Mouse (Mus musculus): ENCODE data around the gene Adamts18.
"Not testable (repeated sequence)": the region's sequence is repeated elsewhere in the genome, so short reads cannot be mapped to it uniquely, and the experiment has no call there.

Adamts18 gene

DNA sequence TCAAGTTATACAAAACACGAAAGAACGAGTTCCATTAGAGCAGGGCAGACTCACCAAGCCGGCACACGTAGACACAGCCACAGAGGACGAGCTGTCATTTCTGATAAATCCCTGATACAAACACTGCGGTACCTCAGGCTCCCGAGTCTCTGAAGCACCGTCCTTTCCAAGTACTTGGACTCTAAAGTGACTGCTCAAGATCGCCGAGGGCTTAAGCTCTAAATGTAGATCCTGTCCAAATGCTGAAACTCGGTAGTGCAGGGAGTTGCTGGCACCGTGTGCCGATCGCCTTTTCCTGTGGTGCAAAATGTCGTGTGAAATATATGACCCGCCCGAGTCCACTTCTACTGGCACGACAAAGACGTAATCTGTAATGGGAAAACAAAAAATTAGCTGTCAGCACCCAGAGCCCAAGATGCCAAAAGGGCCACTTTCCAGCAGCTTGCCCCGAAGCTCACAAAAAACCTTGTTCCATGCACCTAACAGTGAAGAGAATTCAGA, 3.7 kb downstream of the Adamts18 start:
- in situ Hi-C loops (cut with MboI, MseI), result no loop called here

DNA sequence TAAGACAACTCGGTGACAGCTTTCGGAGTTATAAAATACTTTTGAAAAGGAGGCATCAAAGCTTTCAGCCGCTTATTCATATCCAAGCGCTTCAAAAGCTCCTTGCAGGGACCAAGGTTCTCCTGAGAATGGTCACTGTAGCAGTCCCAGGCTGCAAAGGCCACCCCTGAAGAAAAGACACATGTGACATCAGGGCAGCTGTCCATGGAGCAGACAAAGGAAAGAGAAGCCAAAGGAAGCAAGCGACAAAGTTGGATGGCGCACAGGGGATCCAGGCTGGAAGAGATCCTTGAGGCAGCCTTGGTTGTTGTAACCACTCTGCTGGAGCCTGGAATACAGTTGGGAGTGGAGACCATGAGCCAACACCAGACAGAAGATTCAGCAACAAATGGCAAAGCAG, 10.3 kb downstream of the Adamts18 start:
- in situ Hi-C loops (cut with MboI, MseI), result no loop called here

DNA sequence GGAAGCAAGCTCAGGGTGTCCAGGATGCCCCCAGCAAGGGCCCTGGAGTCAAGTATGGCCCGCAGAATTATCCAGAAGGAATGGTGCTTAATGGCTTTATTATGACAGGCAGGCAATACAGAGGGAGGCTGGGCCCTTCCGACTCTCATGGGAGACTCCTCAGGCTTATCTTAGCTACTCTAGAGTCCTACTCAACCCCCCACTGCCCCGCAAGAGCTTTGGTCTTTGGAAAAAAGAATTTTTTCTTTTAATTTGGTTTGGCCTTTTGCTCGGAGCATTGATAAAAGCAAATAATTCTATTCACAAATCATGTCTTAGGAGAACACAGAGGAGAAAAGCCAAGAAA, 11.0 kb downstream of the Adamts18 start:
- in situ Hi-C loops (cut with MboI, MseI), result no loop called here

DNA sequence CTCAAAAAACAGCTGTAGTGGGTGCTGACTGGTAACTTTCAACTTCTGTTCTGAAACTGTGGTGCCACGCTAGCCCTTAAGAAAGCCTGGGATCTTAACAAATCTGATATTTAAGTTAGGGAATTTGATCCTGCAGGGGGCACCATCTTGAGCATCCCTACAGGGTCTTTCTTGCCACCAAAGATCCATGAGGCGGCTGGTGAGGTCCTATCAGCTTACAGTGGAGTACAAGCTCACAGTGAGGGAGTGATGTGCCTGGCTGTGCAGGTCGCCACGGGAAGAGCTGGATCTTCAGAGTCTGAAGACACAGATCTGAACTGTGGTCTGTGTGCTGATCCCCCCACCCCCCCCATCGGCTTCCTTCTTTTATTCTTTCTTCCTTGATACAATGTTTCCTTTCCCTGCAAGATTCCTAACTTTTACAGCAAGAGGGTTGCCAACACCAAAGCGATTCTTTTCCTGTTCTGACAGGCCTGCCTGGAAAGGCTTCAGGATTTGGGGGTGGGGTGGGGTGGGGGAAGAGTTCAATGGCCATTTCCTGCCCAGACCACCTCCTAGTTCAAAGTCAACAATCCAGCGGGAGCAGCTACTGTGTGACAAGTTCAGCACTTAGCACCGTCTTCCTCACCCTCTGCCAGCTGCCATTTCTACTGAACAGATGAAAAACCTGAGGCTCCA, 11.5 kb downstream of the Adamts18 start:
- in situ Hi-C loops (cut with MboI, MseI), result no loop called here

DNA sequence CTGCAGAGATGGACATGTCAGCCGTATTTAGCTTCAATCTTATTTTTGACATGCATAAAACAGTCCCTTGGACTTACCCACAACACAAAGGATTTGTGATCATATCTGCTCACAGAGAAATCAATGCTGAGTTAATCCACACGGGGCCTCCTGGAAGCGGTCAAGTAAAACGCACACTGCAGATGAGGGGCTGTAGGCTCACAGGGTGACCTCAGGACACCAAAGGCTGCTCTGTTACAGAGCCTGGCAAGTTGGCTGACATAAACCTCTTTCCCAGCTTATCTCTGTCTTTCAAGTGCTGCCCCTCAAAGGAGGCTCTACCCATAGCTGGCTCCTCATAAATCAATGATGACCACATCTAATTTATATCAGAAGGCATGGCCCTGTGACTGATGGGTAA, 14.9 kb downstream of the Adamts18 start:
- in situ Hi-C loops (cut with MboI, MseI), result no loop called here

DNA sequence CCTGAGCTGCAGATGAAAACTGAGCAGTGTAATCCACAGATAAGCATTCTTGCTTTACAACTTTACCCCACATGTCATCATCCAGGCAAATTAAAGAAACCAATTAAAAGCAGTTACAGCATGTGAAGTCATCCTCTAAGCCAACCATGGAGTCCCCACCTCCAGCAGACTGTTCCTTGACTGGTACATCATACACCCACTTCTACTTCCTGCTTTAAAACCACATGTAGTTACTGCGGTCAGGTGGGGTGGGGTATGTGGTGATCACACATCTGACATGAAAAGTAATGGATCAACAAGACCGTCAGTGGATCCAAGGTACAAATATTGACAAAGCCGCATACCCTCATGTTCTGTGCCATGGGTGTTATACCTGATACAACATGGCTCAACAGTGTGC, 21.3 kb downstream of the Adamts18 start:
- in situ Hi-C loops (cut with MboI, MseI), result no loop called here

DNA sequence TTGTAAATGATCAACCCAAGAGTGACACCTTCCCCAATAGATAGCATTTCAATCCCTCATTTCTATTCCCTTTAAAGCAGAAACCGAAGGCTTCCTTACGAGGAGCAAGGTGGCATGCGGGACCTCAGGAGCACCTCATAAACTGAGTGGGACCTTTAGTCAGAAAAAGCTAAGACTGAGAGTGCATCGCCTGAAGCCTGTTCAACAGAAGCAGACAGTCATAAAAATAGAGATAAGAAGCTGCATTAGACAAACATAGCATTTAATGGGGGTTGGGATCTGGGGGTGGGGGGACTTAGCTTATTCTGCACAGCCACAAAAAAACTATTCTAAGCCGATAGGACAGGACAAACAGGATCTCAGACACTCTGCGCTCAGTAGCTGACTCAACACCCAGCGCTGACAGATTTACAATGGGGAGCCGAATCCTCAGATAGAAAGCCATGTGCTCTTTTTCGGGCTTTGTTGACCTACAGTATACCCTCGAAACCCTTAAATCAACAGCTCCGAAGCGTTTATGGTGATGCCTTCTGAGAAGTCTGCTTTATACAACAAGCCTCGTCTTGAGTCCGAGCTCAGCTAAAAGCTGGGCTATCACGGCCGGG, 27.5 kb downstream of the Adamts18 start:
- in situ Hi-C loops (cut with MboI, MseI), result no loop called here

DNA sequence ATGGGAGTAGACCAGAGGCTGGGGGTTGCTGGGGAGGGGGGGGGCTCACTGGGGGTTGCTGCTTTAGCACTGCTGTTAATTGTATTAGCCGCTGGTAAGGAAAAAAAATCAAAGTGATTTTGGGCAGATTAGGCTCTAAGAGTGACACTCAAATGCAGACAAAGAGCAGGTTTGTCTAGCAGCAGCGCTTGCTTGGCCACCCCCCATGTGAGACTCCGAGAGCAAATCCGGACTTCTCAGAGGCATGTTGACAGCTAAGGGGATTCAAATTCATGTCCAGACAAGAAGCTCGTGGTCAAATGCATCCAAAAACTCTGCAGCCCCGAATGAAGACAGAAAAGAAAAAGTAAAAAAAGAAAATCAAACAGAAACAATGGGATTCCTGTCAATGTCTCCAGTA, 34.6 kb downstream of the Adamts18 start:
- in situ Hi-C loops (cut with MboI, MseI), result loop anchor here (5.0 kb wide), 1 partner anchor 58 kb away; no protein-coding TSS in a partner anchor

DNA sequence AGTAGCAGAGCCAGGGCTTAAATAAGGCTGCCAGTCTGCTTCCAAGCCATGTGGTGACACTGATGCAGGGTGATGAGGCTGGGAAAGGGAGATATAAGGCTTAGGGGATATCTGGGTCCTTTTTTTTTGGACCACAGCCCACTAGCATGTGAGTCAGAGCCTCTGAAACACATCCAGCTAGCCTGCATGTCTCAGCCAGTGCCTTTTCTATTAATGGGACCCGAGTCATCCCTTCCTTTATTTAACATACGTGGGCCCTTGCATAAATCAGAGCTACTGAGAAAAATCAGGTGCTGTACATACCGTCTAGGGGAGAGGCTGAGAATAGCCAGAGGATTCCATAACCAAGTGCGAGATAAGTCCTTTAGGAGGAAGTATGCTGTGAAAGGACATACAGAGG, 37.0 kb downstream of the Adamts18 start:
- in situ Hi-C loops (cut with MboI, MseI), result loop anchor here (5.0 kb wide), 1 partner anchor 61 kb away; no protein-coding TSS in a partner anchor

DNA sequence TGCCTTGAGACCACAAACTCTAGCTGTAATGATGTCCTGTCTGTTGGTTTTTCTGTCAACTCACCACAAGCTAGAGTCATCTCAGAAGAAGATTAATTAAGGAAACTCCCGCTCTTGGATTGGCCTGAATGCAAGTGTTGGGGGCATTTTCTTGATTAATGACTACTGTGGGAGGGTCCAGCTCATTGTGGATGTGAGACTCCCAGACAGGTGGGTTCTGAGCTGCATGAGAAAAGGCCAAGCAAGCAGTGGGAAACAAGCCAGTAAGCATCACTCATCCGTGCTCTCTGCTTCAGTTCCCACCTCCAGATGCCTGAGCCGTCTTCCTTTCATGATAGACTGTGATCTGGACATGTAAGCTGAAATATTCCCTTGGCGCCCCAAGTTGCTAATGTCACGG, 38.6 kb downstream of the Adamts18 start:
- in situ Hi-C loops (cut with MboI, MseI), result loop anchor here (5.0 kb wide), 1 partner anchor 62 kb away; no protein-coding TSS in a partner anchor

DNA sequence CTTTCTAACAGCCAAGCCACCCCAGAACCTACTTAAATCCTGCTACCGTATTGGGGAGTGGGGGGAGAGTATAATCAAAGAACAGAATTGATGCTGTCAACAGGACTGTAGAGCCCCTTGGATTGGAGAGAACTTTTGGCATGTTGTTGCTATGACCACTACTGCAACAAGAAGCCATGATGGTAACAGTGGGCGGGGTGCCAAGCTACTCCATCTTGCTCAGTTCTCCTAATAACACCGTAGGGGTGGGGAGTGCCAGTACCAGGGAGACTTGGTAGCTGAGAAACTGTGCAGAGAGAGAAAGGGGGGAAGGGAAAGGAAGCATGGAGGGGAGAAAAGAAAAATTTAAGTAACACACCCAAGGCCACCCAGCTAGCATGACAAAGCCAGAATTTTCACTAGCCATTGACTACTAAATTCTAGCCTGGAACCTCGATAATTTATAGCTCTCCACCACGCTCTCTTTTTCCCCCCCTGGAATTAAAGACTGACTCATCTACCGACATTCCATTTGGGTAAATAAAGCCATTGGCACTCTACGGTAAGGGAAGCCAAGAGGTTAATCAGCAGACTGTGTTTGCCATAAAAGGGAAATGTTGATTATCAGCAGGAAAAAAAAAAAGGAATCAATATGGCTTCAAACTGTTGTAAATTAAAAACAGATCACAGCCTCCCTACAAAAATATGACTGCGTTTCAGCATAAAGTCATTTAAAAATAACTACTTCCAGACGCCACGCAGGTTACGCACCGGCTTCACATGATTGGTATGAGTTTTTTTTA, 44.5 kb downstream of the Adamts18 start:
- in situ Hi-C loops (cut with MboI, MseI), result no loop called here

DNA sequence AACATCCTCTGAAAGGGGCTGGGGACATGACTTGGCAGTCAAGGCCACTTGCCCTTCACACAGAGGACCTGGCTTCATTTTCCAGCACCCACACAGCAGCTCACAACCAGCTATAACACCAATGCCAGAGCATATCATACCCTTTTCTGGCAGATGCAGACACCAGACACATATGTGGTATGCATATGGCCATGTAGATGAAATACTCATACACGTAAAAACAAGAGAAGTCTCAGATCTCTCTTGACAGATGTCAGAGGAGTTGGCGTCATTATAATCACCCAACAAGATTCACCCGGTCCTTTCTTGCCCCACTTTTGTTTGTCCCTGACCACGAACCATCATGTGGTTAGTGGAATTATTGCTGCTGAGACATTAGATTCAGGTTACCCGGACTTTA, 47.0 kb downstream of the Adamts18 start:
- in situ Hi-C loops (cut with MboI, MseI), result no loop called here

DNA sequence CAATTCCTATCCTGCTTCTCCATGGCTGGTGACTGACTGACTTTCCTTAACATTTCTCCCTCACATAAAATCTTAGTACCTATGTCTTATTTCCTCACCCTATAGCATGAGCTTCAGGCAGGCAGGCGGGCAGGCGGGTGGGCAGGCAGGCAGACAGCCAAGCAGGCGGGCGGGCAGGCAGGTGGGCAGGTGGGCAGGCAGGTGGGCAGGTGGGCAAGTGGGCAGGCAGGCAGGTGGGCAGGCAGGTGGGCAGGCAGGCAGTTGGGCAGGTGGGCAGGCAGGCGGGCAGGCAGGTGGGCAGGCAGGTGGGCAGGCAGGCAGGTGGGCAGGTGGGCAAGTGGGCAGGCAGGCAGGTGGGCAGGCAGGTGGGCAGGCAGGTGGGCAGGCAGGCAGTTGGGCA, 48.0 kb downstream of the Adamts18 start:
- in situ Hi-C loops (cut with MboI, MseI), result not testable (repeated sequence)

DNA sequence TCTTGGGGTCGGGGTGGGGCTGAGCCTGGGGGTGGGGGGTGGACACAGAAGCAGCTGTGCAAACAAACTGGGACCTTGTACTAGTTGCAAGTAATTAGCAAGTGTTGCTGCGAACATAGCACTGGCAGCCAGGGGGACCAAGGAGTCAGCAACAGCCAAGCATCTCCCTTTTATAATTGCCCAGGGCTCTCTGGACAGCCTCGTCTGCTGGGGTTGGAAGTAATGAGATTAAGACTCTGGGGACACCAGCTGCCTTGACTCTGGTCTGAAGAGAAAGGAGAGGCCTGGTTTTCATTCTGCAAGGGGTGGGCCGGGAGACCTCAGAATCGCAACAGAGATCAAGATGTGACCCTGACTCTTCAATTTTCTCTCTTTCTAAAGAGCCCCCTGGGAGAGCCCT, 49.0 kb downstream of the Adamts18 start:
- in situ Hi-C loops (cut with MboI, MseI), result no loop called here

DNA sequence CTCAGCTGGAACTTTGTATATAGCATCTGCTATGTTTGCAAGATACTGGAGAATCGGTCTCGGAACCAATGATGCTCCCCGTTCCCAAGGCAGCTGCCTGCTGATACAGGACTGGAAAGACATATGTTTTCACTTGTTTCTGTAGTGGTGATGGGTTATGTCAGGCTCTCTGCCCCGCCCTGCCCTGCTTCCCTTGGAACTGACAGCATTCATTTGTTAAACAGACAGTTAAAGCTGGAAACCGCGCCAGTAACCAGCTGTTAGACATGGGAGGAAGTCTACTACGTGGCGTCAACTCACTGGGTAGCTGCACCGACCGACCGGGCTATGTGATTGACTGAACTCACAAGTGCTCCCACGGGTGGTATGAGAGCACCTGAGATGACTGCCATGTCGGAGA, 56.7 kb downstream of the Adamts18 start:
- in situ Hi-C loops (cut with MboI, MseI), result no loop called here

DNA sequence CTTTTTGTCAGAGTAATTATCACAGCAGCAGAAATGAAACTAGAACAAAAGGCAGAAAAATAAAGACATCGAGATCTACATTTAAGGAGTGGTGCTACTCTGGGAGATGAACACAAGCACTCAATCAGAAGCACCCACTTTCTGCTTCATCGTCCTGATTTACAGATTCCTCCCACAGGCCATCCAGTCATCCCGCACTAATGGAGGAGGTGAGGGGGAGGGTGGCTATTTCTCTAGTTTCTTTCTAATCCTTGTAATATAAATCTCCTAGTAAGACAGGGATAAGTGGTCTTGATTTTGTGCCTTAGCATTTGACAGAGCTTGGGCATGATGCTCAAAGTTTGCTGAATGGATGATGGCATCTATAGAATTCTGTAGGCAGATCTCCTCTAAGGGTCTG, 57.5 kb downstream of the Adamts18 start:
- in situ Hi-C loops (cut with MboI, MseI), result no loop called here

DNA sequence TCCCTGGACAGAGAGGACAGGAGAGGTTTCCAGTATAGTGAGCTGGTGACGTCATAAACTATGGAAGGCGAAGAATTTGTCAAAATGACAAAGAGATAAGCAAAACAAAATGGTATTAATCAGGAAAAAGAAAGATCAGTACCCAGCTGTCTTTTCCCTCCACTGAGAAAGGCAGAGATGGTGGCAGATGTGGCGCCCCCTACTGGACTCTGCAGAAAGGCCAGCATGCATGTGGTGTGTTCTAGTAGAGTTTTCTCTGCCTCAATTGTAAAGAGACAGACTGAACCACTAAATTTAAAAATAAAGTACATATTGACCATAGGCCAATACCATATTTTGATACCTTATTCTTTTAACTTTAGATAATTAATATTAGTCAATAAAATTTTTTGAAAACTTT, 64.8 kb downstream of the Adamts18 start:
- in situ Hi-C loops (cut with MboI, MseI), result no loop called here

DNA sequence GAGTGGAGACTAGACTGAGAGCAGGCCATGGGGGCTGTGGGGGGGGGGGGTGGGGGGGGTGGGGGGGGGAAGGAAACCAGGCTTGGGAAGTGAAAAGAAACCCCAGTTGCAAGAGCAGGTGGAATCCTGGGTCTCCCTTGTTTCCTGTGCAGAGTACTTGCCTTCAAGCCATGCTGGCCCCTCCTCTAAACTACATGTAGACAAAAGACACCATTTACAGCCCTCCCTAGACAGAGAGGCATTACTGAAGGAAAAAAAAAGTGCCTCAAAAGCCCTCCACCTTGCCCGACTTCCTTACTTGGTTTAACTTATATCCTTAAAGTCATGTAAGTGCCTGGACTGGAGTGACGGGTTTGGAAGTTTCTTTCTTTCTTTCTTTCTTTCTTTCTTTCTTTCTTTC, 67.0 kb downstream of the Adamts18 start:
- in situ Hi-C loops (cut with MboI, MseI), result no loop called here

DNA sequence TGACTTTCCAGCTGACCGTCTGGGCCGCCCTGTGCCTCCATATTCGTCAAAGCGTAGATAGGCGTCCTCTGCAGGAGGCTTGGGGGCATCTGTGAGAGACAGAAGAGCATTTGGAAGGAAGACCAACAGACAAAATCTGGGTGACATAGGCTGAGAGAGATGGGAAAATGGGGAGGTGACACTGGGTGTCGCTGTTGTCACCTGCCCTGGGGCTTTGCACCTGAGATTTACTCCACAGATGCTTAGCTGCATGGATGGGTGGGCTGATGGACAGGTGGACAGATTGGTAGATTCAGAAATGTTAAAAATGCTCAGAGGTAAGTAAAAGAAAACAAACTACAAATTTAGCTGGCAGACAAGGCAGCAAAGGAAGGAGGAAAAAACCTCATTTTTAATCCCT, 73.2 kb downstream of the Adamts18 start:
- in situ Hi-C loops (cut with MboI, MseI), result no loop called here

DNA sequence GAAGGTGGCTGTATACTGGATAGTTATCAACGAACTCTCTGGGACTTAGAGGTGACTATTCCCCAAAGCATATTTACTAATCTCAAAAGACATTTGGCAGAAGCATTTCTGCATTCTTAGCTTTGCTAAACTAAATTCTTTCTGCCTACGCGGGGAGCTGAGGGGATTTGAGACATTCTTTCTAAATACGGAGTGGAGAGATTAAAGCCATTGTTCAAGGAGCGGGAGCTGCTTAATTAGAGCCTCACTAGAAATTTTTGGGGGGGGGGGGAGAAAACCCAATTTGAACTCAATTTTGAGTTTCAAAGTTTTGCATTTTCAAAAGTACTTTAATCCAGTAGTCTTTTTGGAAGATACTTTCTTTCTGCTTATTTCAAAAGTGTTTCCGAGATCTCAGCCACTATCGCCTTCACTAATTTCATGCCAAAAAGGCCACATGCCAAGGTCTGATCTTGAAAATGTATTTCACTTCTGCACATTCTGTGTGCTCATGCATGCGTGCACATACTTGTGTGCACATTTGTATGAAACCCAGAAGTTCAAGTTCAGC, 79.6 kb downstream of the Adamts18 start:
- in situ Hi-C loops (cut with MboI, MseI), result no loop called here

DNA sequence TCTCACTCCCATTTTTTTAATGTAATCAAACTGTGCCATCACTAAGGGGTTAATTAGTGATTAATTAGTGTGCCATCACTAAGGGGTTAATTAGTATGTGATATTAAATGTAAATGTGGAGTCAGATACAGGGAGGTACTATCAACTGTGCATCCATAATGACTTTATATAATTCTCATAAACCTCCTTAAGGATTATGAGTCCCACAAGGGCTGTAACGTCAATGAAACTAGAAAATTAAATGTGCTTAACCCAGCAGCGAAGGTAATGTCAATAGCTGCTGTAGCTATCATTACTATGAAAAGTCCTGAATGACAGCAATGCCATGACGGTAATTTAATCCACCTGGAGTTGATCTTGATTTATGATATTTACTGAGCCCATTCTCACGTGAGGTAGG, 83.4 kb downstream of the Adamts18 start:
- in situ Hi-C loops (cut with MboI, MseI), result no loop called here

DNA sequence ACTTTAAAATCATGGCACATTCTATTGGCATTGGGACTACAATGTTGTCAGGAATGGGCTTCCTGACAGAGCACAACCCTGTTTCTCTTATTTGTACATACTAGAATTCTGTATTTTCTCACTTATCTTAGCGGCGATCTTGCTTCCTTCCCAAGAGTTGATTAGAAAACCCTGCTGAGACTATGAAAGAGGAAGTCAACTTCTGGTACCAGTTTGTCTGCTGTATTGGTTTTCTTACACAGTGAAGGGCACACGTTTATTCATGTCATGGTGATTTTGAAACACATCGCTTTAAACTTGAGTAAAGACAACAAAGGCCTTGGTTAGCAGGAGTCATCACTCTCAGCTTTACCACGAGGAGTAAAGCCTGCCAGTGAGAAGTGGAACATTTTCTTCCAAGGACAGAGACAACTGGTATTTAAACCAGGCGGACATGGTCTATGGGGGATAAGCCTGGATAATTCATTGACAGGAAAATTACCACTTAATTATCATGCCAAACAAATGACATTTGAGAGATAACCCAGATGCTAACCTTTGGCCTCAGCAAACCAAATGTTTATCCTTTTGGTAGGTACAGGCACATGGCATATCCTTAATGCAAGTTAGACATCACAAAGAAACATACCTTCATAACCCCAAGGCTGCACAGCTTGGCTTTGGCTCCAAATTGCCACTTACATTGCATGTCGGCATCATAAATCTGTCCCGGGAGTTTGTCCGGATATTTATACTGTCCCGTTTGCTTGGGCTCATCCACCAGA, 84.8 kb downstream of the Adamts18 start:
- in situ Hi-C loops (cut with MboI, MseI), result no loop called here
